9 mouse cellular contexts compared by ENCODE assay signal in genomic region chr4:145051209-145051969, GRCm38 (mm10).
DNase-seq lines count a peak whose midpoint lies in the region; ATAC-seq lines count a peak whose summit lies in the region.
"Had no signal": no experiment of that assay in that cellular context is flagged by ENCODE, and none has a peak within 500 bp of the region (broad histone marks: within the 10 kb centered on the region; RNA-seq: fewer than 3 reads in every experiment).

No protein-coding gene starts in this region.

- H3K4me2 ChIP-seq in hindbrain, embryonic 12.5 days (replicated peaks) = no peak overlapping the region
- H3K4me2 ChIP-seq in hindbrain, embryonic 13.5 days = no peak overlapping the region
- no peak overlapping the region for H3K4me2 ChIP-seq in neural tube, embryonic 13.5 days
- H3K4me2 ChIP-seq in forebrain, embryonic 12.5 days = no peak overlapping the region
- H3K4me2 ChIP-seq: stomach, embryonic 15.5 days had no signal

- no peak overlapping the region for H3K9ac ChIP-seq in hindbrain, embryonic 12.5 days
- H3K9ac ChIP-seq in hindbrain, embryonic 13.5 days = no peak overlapping the region
- no peak overlapping the region for H3K9ac ChIP-seq in neural tube, embryonic 13.5 days
- no peak overlapping the region for H3K9ac ChIP-seq in forebrain, embryonic 12.5 days
- H3K9ac ChIP-seq: stomach, embryonic 15.5 days had no signal

- peaks cover 39% of the 10 kb centered on the region for H3K36me3 ChIP-seq in hindbrain, embryonic 12.5 days
- H3K36me3 ChIP-seq in hindbrain, embryonic 13.5 days = peaks cover 59% of the 10 kb centered on the region
- H3K36me3 ChIP-seq in neural tube, embryonic 13.5 days = peaks cover 64% of the 10 kb centered on the region
- peaks cover 26% of the 10 kb centered on the region for H3K36me3 ChIP-seq in forebrain, embryonic 12.5 days (replicated peaks)

- 53% methylated on average over 4 of the region's 4 CpGs for WGBS in hindbrain, embryonic 12.5 days
- 40% methylated on average over 4 of the region's 4 CpGs for WGBS in hindbrain, embryonic 13.5 days
- WGBS in neural tube, embryonic 13.5 days = 41% methylated on average over 4 of the region's 4 CpGs
- 30% methylated on average over 4 of the region's 4 CpGs for WGBS in forebrain, embryonic 12.5 days

- H3K27me3 ChIP-seq in hindbrain, embryonic 12.5 days = no peaks in the 10 kb centered on the region
- no peaks in the 10 kb centered on the region for H3K27me3 ChIP-seq in hindbrain, embryonic 13.5 days
- no peaks in the 10 kb centered on the region for H3K27me3 ChIP-seq in neural tube, embryonic 13.5 days
- peaks cover 12% of the 10 kb centered on the region for H3K27me3 ChIP-seq in forebrain, embryonic 12.5 days
- H3K27me3 ChIP-seq: stomach, embryonic 15.5 days had no signal

- H3K4me1 ChIP-seq in hindbrain, embryonic 12.5 days = peaks cover 13% of the 10 kb centered on the region; the same call in 1 of the 2 replicates
- peaks cover 20% of the 10 kb centered on the region for H3K4me1 ChIP-seq in hindbrain, embryonic 13.5 days (replicated peaks)
- peaks cover 37% of the 10 kb centered on the region for H3K4me1 ChIP-seq in neural tube, embryonic 13.5 days (replicated peaks)
- H3K4me1 ChIP-seq in forebrain, embryonic 12.5 days = peaks cover 8% of the 10 kb centered on the region; the same call in 1 of the 2 replicates

- intact Hi-C loops in left cerebral cortex, postnatal 14 days (cut with DNase I) = loop anchor here (2.0 kb wide), 1 partner anchor 161 kb away; no protein-coding TSS in a partner anchor

- H3K9me3 ChIP-seq in hindbrain, embryonic 12.5 days (replicated peaks) = no peaks in the 10 kb centered on the region
- H3K9me3 ChIP-seq in hindbrain, embryonic 13.5 days = no peaks in the 10 kb centered on the region
- no peaks in the 10 kb centered on the region for H3K9me3 ChIP-seq in neural tube, embryonic 13.5 days
- no peaks in the 10 kb centered on the region for H3K9me3 ChIP-seq in forebrain, embryonic 12.5 days
- H3K9me3 ChIP-seq: stomach, embryonic 15.5 days had no signal

- peak overlapping the region; percentile 26; the same call in 1 of the 2 replicates for H3K27ac ChIP-seq in hindbrain, embryonic 12.5 days
- H3K27ac ChIP-seq in hindbrain, embryonic 13.5 days = no peak overlapping the region
- peak overlapping the region; percentile 20; the same call in 1 of the 2 replicates for H3K27ac ChIP-seq in neural tube, embryonic 13.5 days (replicated peaks)
- H3K27ac ChIP-seq in forebrain, embryonic 12.5 days = no peak overlapping the region

- no peak overlapping the region for H3K4me3 ChIP-seq in hindbrain, embryonic 12.5 days
- H3K4me3 ChIP-seq in hindbrain, embryonic 13.5 days = no peak overlapping the region
- H3K4me3 ChIP-seq in neural tube, embryonic 13.5 days = no peak overlapping the region
- H3K4me3 ChIP-seq in forebrain, embryonic 12.5 days (replicated peaks) = no peak overlapping the region
- H3K4me3 ChIP-seq: stomach, embryonic 15.5 days had no signal

- no peak for DNase-seq in neural tube, embryonic 10.5 days (ENCODE audit: extremely low spot score, low spot score)
- DNase-seq in left cerebral cortex, postnatal 14 days (ENCODE audit: low spot score in 2 of 2) = no peak
- DNase-seq in right cerebral cortex, postnatal 4 days = no peak
- DNase-seq: cerebellum, adult 8-10 months had no signal

- ATAC-seq in hindbrain, embryonic 12.5 days (ENCODE audit: low FRiP score) = no peak; the same call in 1 of the 2 replicates
- no peak for ATAC-seq in hindbrain, embryonic 13.5 days (ENCODE audit: low FRiP score)
- peak; percentile 33 for ATAC-seq in neural tube, embryonic 13.5 days (ENCODE audit: low read depth)
- peak; percentile 27; the same call in 1 of the 2 replicates for ATAC-seq in forebrain, embryonic 12.5 days (ENCODE audit: low FRiP score)

Comparison
In these comparisons a context has a peak if more than half of its experiments do, and no peak if none do; other contexts are left out.
1. H3K27ac ChIP-seq: peak in hindbrain, embryonic 12.5 days (single experiment) and neural tube, embryonic 13.5 days (single experiment); none in hindbrain, embryonic 13.5 days (single experiment) and forebrain, embryonic 12.5 days (single experiment).
2. ATAC-seq: peak in neural tube, embryonic 13.5 days (single experiment) and forebrain, embryonic 12.5 days (single experiment); none in hindbrain, embryonic 12.5 days (single experiment) and hindbrain, embryonic 13.5 days (single experiment).